1 mouse cellular context compared by ENCODE assay signal in genomic region chr7:19573776-19574140, GRCm38 (mm10).
TF ChIP-seq lines count a peak whose summit lies in the region.

No protein-coding gene starts in this region.

TF ChIP-seq in MEL, 35 proteins besides CTCF, POLR2A, EP300 and RAD21:
- TF ChIP-seq ZC3H11A (IDR thresholded peaks at IDR 0.05; ENCODE audit: low read depth, low read length): no peak
- no peak for TF ChIP-seq ELF1 (IDR thresholded peaks at IDR 0.05; ENCODE audit: low read depth, low read length)
- no peak for TF ChIP-seq E2F4 (IDR thresholded peaks at IDR 0.05; ENCODE audit: borderline replicate concordance, low read depth, low read length)
- TF ChIP-seq ETS1 (IDR thresholded peaks at IDR 0.05; ENCODE audit: low read depth, low read length): no peak
- TF ChIP-seq TAL1 (IDR thresholded peaks at IDR 0.05; ENCODE audit: low read length): no peak
- TF ChIP-seq JUND (IDR thresholded peaks at IDR 0.05; ENCODE audit: low read depth, low read length): no peak
- no peak for TF ChIP-seq NELFE (IDR thresholded peaks at IDR 0.05; ENCODE audit: low read depth, low read length)
TF ChIP-seq in MEL: peak in this region for 0.
